Mouse (Mus musculus) G1E (cell line): Measurements from ENCODE around the gene Myo18a.

Experiments used
- CTCF ChIP-seq: IDR thresholded peaks from 2 replicates; pipeline ENCODE4 v1.5.1; 2012; ENCODE audit warnings: low read depth, low read length, inconsistent platforms, mixed read lengths
- GATA1 ChIP-seq: IDR thresholded peaks from 2 replicates; pipeline ENCODE4 v1.6.1; 2012; ENCODE audit warnings: borderline replicate concordance, low read length, inconsistent platforms, mixed read lengths

GRCm38 (mm10) chr11:77713736-77714135, 49.3 kb upstream of the Myo18a start:
- TF ChIP-seq CTCF = no peak
- no peak for TF ChIP-seq GATA1
